Mouse (Mus musculus): ENCODE data around the gene Il34.

DNA sequence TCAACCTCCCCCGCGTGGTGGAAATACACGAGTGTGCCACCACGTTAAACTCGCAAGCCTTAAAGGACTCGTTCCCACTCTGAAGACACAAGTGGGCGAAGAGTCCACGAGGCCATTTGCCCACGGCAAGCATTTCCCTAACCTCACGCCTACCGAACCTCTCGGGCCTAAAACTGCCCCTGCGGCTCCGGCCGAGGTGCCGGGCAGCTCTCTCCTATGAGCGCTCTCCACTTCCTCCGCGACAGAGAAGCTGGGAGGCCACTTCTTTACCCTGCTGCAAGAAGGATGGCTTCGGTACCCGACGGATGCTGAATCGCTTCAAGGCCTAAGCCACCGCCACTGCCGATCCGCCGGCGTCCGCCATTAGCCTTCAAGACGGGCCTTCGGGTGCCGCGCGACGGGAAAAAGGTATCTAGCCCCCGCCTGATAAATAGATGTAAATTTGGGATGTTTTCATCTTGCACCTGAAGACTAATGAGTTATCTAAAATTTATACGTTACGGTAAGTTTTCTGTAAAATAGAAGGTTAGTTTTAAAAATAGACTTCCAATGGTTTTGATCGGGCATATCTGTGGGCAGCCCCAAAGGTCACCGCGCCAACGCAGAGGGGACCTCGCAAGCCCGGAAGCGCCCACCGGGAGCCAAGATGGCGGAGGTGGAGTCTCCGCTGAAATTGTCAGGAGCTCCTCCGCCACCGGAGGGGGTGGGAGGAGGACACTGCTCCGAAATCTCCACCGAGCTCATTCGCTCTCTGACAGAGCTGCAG is 40.9 kb upstream of the Il34 start, which contains the start of the genes Cog4 and Sf3b3:
- TF ChIP-seq POLR2A (IDR thresholded peaks at IDR 0.05; ENCODE audit: control insufficient read depth, low read depth, low read length) (peak; percentile 80), CTCF (IDR thresholded peaks at IDR 0.05; ENCODE audit: control insufficient read depth, insufficient read depth, insufficient replicate concordance, low read depth, low read length) (no peak)
